Mouse (Mus musculus) heart, adult 18-20 months (tissue): ENCODE measurements around the gene Slc12a5. TPM values are rescaled to one million over a fixed set of nuclear protein-coding genes. Genes with fewer than 3 reads are reported as not detected.

Experiments used
- DNase-seq, 2 experiments: peaks; one replicate each; pipeline ENCODE4 v3.0.0; 2021 to 2022; ENCODE audit warnings: mixed read lengths in 1 of 2
- total RNA-seq, 2 experiments: library from RNA; stranded (reverse); gene quantifications; 2 replicates each; pipeline ENCODE4 v1.2.3; 2021

Gene Slc12a5
- total RNA-seq, 2 experiments from 2014 or later, result 2.0 to 2.3 TPM

- peak in 1 of 2 experiments; percentile 17 for DNase-seq
Measured at GRCm38 (mm10) chr2:165032533-165032932, 71.9 kb downstream of the Slc12a5 start.

- DNase-seq, result no peak
Measured at GRCm38 (mm10) chr2:165033306-165033705, 72.7 kb downstream of the Slc12a5 start.

GRCm38 (mm10) chr2:165034131-165035057 lies 73.8 kb downstream of the Slc12a5 start, which contains the start of gene Ncoa5:
Ncoa5 (minus strand) TSS chr2:165034867.
- DNase-seq, result peak; percentile 98 to 99

- DNase-seq, result no peak
Measured at GRCm38 (mm10) chr2:165035058-165035431, 74.4 kb downstream of the Slc12a5 start.

- no peak for DNase-seq
Measured at GRCm38 (mm10) chr2:165037415-165037814, 76.8 kb downstream of the Slc12a5 start.

- DNase-seq, result no peak
Measured at GRCm38 (mm10) chr2:165042126-165042525, 81.5 kb downstream of the Slc12a5 start.

- DNase-seq, result no peak
Measured at GRCm38 (mm10) chr2:165043090-165043636, 82.6 kb downstream of the Slc12a5 start.

GRCm38 (mm10) chr2:165043729-165044128 lies 83.1 kb downstream of the Slc12a5 start:
- no peak for DNase-seq

- no peak for DNase-seq
Measured at GRCm38 (mm10) chr2:165049044-165049443, 88.4 kb downstream of the Slc12a5 start.

Other genes starting within 250 kb of the Slc12a5 start
- not detected for gene Spint5, start 245.5 kb upstream of the Slc12a5 start, total RNA-seq
- gene Wfdc3, start 214.9 kb upstream of the Slc12a5 start, total RNA-seq, result under 1 TPM; 0.25 to 0.62 TPM
- 10 to 100 TPM; 22.0 to 28.8 TPM for gene Dnttip1, start 214.8 kb upstream of the Slc12a5 start, total RNA-seq
- gene Ube2c, start 190.9 kb upstream of the Slc12a5 start, total RNA-seq, result 1 to 10 TPM in 1 of 2 experiments, under 1 TPM in 1; 0.80 to 2.4 TPM
- 1 to 10 TPM in 1 of 2 experiments, not detected in 1; 1.2 TPM for gene Tnnc2, start 180.8 kb upstream of the Slc12a5 start, total RNA-seq
- gene Snx21, start 175.0 kb upstream of the Slc12a5 start, total RNA-seq, result 10 to 100 TPM; 23.9 to 25.6 TPM
- 10 to 100 TPM; 12.4 to 12.5 TPM for gene Acot8, start 155.9 kb upstream of the Slc12a5 start, total RNA-seq
- 1 to 10 TPM; 2.4 to 2.5 TPM for gene Zswim3, start 155.7 kb upstream of the Slc12a5 start, total RNA-seq
- gene Zswim1, start 138.1 kb upstream of the Slc12a5 start, total RNA-seq, result 1 to 10 TPM; 3.8 to 3.9 TPM
- under 1 TPM; 0.67 to 0.75 TPM for gene Spata25, start 132.3 kb upstream of the Slc12a5 start, total RNA-seq
- 10 to 100 TPM; 80.8 to 98.1 TPM for gene Ctsa, start 127.9 kb upstream of the Slc12a5 start, total RNA-seq
- gene Neurl2, start 127.3 kb upstream of the Slc12a5 start, total RNA-seq, result 10 to 100 TPM; 50.5 to 55.8 TPM
- 10 to 100 TPM; 37.7 to 39.3 TPM for gene Pltp, start 103.1 kb upstream of the Slc12a5 start, total RNA-seq
- gene Pcif1, start 81.5 kb upstream of the Slc12a5 start, total RNA-seq, result 10 to 100 TPM; 27.3 to 30.5 TPM
- 1 to 10 TPM; 6.8 to 7.7 TPM for gene Zfp335, start 49.0 kb upstream of the Slc12a5 start, total RNA-seq
- gene Mmp9, start 20.0 kb upstream of the Slc12a5 start, total RNA-seq, result 1 to 10 TPM; 1.3 to 1.6 TPM
- gene Ncoa5, start 74.1 kb downstream of the Slc12a5 start, total RNA-seq, result 10 to 100 TPM; 17.7 to 19.9 TPM
- 1 to 10 TPM; 1.6 to 2.3 TPM for gene Cd40, start 94.8 kb downstream of the Slc12a5 start, total RNA-seq
- not detected for gene 1700025C18Rik, start 129.9 kb downstream of the Slc12a5 start, total RNA-seq